Mouse (Mus musculus): ENCODE measurements at regions not wholly inside any gene's neighbourhood (a gene's known extent, or its start where the extent isn't known, plus 50 kb on each side); places are given as distances from the start of the nearest gene placed in this dataset.

DNA sequence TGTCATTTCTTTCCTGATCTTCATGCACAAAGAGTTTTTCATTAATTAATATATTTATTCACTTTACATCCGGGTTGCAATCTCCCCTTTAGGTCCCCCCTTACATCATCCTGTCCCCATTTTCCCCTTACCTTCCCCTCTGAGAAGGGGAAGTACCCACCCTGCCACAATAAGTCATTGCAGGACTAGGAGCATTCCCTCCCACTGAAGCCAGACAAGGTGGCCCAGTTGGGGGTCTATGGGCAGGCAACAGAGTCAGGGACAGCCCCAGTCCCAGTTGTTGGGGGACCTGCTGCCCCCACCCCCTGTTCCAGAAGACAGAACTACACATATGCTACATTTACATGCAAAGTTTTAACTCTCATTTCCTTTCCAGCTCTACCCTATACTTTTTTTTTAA, 267.9 kb upstream of the Prdm1 start:
- Histone ChIP-seq H3K9ac (replicated peaks) (no peak overlapping the region), H3K4me3 (replicated peaks) (no peak overlapping the region), H3K4me1 (no peaks in the 10 kb centered on the region), H3K9me3 (replicated peaks) (no peaks in the 10 kb centered on the region), H3K4me2 (no peak overlapping the region), H3K27ac (replicated peaks) (no peak overlapping the region), H3K36me3 (no peaks in the 10 kb centered on the region), H3K27me3 (replicated peaks) (no peaks in the 10 kb centered on the region)
- ATAC-seq (ENCODE audit: low FRiP score), result no peak
- WGBS, result 88% methylated on average over 1 of the region's 1 CpGs

DNA sequence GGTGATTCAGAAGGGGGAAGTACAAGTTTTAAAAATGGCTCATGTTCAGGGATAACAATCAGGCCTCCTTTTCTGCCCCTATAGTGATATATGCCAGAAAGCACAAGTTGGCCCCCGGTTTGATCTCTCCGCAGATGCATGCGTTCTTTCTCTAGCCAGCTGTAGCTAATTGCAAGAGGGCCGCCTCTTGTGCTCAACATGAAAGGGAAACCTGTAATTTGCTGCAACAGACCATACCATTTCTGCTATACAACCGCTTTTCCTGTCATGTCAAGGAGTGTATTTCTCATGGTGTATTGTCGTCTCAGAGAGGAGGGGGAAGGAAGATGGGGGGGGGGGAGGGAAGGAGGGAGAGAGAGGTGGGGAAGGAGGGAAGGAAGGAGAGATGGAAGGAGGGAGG, 257.1 kb upstream of the Prdm1 start:
- ATAC-seq (ENCODE audit: low FRiP score), result no peak
- no peak overlapping the region for H3K4me3 ChIP-seq (replicated peaks)
- H3K9me3 ChIP-seq (replicated peaks), result no peaks in the 10 kb centered on the region
- no peaks in the 10 kb centered on the region for H3K4me1 ChIP-seq
- 35% methylated on average over 6 of the region's 6 CpGs for WGBS
- H3K36me3 ChIP-seq, result no peaks in the 10 kb centered on the region
- H3K27me3 ChIP-seq (replicated peaks), result no peaks in the 10 kb centered on the region
- no peak overlapping the region for H3K27ac ChIP-seq (replicated peaks)
- H3K4me2 ChIP-seq, result no peak overlapping the region
- H3K9ac ChIP-seq (replicated peaks), result no peak overlapping the region

DNA sequence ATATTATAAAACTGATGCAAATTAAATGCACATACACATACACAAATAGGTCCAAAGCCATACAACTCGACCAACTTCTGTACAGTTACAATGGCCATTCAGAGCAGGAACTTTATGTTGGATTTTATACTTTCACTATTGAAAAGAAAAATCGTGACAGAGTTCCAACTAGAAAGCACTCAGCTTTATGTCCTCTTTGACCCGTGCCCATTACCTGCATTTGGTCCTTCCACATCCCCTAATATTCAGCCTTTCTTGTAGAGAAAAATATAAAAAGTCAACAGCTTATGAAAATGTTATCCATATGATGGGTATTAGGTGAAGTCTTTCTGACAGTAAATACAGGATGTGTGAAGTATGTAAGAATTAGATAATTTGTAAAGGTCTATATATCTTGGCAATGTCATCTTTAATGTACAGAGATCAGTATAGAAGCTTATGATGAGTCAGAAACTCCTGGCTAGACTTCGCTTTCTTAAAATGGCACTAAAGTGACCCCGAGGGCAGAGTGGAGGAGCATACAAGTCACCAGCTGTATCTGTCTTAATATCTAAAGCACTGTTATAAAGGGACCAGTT, 252.2 kb upstream of the Prdm1 start:
- Histone ChIP-seq H3K9ac (replicated peaks) (no peak overlapping the region), H3K27me3 (replicated peaks) (no peaks in the 10 kb centered on the region), H3K9me3 (replicated peaks) (no peaks in the 10 kb centered on the region), H3K4me3 (replicated peaks) (no peak overlapping the region), H3K27ac (replicated peaks) (no peak overlapping the region), H3K4me2 (no peak overlapping the region), H3K4me1 (no peaks in the 10 kb centered on the region), H3K36me3 (no peaks in the 10 kb centered on the region)
- 84% methylated on average over 5 of the region's 5 CpGs for WGBS
- no peak for ATAC-seq (ENCODE audit: low FRiP score)

DNA sequence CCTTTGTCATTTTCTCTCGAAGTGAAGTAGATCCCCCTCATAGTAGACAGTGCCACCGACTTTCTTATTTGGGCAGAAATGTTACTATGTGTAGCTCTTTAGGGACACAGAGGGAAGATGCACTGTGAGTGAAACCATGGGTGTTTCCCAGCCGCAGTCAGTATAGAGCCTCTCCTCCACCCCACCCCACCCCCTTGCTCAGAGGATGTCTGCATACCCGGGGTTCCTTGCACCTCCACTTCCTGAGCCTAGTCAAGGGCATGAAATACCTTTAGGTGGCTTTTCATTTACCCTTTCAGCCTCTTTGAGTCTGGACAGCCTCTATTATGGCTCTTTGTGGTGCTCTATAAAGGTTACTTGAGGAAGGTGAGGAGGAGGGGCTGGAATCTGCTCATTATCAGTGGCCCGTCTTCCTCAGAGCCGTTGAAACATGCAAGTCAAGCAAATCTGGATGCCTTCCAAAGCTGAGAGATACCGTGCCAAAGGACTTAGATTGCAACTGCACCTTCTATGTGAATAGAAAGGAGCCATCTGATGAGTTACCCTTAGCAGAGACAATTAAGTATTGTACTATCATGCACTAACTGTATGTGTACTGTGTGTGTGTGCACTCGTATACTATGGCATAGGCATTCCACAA, 251.4 kb upstream of the Prdm1 start:
- Histone ChIP-seq H3K36me3 (no peaks in the 10 kb centered on the region), H3K4me2 (no peak overlapping the region), H3K27ac (replicated peaks) (no peak overlapping the region), H3K4me3 (replicated peaks) (no peak overlapping the region), H3K27me3 (replicated peaks) (no peaks in the 10 kb centered on the region), H3K4me1 (no peaks in the 10 kb centered on the region), H3K9me3 (replicated peaks) (no peaks in the 10 kb centered on the region), H3K9ac (replicated peaks) (no peak overlapping the region)
- no peak for ATAC-seq (ENCODE audit: low FRiP score)
- WGBS, result 69% methylated on average over 8 of the region's 8 CpGs

DNA sequence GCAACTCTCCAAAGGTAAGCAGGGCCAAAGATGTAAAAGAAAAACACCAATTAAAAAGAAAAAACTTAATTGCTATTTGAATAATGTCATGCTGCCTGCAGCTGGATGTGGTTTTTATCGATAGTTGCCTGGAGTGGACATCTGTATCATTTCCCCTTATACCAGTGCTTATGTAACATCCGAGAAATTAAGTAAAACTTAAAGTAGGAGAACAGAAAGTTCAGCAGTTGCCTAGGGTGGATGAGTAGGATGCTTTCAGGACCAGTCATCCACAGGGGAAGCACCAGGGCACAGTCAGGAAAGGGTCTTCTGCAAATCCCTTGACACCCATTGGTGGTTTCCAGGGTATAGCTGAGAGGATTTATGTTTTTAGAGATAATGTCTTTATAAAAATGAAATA, 248.9 kb upstream of the Prdm1 start:
- Histone ChIP-seq H3K9ac (replicated peaks) (no peak overlapping the region), H3K36me3 (no peaks in the 10 kb centered on the region), H3K27ac (replicated peaks) (no peak overlapping the region), H3K27me3 (replicated peaks) (no peaks in the 10 kb centered on the region), H3K4me1 (no peaks in the 10 kb centered on the region), H3K4me2 (no peak overlapping the region), H3K4me3 (replicated peaks) (no peak overlapping the region), H3K9me3 (replicated peaks) (no peaks in the 10 kb centered on the region)
- no peak for ATAC-seq (ENCODE audit: low FRiP score)
- WGBS, result 92% methylated on average over 2 of the region's 2 CpGs

DNA sequence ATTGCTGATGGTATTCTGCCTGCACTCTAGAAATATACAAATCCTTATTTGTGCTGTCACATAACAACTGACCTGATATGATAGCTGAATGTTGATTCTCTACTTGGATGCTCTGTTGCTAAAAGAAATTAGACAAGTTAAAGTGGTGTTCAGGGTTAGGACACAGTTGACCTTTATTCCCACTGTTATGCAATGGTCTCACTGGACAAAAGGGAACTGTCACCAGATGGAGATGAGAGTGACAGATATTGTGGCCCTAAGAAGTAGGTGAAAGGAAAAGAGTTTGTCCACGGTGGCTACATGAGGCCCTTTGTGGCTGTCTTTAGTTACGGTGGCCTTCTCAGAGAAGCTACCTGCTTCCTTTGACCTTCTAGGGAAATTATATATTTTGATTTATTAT, 247.9 kb upstream of the Prdm1 start:
- Histone ChIP-seq H3K9ac (replicated peaks) (no peak overlapping the region), H3K36me3 (no peaks in the 10 kb centered on the region), H3K27ac (replicated peaks) (no peak overlapping the region), H3K4me2 (no peak overlapping the region), H3K27me3 (replicated peaks) (no peaks in the 10 kb centered on the region), H3K4me3 (replicated peaks) (no peak overlapping the region), H3K4me1 (no peaks in the 10 kb centered on the region), H3K9me3 (replicated peaks) (no peaks in the 10 kb centered on the region)
- 48% methylated on average over 2 of the region's 2 CpGs for WGBS
- ATAC-seq (ENCODE audit: low FRiP score), result no peak

DNA sequence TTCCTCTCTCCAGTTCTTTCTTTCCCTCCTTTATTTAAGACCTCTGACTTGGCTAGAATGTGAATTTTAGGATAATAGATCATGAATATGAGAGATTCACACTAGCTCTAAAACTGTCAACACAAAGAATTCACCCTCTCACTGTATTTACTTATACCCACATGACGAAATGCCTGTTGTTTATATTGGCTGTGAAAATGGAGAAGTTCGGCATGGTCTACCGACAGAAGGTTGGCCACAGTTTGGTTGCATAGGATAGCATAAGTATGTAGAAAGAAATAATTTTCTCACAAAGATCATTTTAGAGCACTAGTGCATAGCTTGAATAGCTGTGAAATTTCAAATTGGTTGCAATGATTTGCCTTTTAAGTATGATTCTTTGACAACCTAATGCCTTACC, 237.2 kb upstream of the Prdm1 start:
- ATAC-seq (ENCODE audit: low FRiP score), result no peak
- Histone ChIP-seq H3K27me3 (replicated peaks) (no peaks in the 10 kb centered on the region), H3K9me3 (replicated peaks) (no peaks in the 10 kb centered on the region), H3K9ac (replicated peaks) (no peak overlapping the region), H3K4me1 (no peaks in the 10 kb centered on the region), H3K4me3 (replicated peaks) (no peak overlapping the region), H3K36me3 (no peaks in the 10 kb centered on the region), H3K27ac (replicated peaks) (no peak overlapping the region), H3K4me2 (no peak overlapping the region)
- WGBS, result 91% methylated on average over 3 of the region's 3 CpGs

DNA sequence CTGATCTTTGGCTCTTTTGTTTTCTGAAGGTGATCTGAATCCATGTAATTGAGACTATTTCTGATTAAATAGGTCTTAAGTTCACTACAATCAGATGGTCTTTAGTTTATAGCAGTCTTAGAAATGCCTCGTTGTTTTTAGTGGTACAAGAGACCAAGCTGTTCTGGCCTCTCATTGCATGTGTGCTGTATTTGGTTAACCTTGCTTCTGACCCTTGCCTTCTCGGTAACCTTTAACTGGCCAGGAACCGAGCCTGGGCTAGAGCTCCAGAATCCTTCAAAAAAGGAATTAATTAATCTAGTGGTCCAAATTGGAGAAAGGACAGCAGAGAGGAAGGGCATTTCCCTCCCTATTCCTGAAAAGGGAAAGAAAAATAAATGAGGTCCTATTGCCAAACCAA, 234.8 kb upstream of the Prdm1 start:
- Histone ChIP-seq H3K36me3 (no peaks in the 10 kb centered on the region), H3K9ac (replicated peaks) (no peak overlapping the region), H3K27ac (replicated peaks) (no peak overlapping the region), H3K4me3 (replicated peaks) (no peak overlapping the region), H3K4me1 (no peaks in the 10 kb centered on the region), H3K9me3 (replicated peaks) (no peaks in the 10 kb centered on the region), H3K27me3 (replicated peaks) (no peaks in the 10 kb centered on the region), H3K4me2 (no peak overlapping the region)
- WGBS, result 38% methylated on average over 3 of the region's 3 CpGs
- no peak for ATAC-seq (ENCODE audit: low FRiP score)

DNA sequence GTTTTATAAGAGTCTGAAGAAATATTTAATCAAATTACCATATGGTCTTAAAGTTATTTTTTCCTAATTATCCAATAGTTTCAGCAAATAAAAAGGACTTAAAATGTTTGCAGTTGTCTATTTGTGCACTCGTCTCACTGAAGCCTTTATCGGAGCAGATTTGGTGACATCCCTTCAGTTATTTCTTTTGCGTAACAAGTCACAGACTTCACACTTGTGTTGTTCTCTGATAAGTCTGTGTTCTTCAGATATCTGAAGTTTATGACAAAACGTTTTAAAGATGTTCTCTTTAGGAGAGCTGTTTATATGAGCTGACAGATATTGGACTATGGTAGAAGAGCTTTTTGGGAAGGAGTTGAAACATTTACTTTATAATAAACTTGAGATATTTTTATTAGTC, 233.8 kb upstream of the Prdm1 start:
- H3K4me1 ChIP-seq, result no peaks in the 10 kb centered on the region
- no peaks in the 10 kb centered on the region for H3K27me3 ChIP-seq (replicated peaks)
- no peaks in the 10 kb centered on the region for H3K9me3 ChIP-seq (replicated peaks)
- H3K36me3 ChIP-seq, result no peaks in the 10 kb centered on the region
- no peak overlapping the region for H3K4me3 ChIP-seq (replicated peaks)
- WGBS, result 84% methylated on average over 4 of the region's 4 CpGs
- no peak overlapping the region for H3K4me2 ChIP-seq
- H3K27ac ChIP-seq (replicated peaks), result no peak overlapping the region
- no peak for ATAC-seq (ENCODE audit: low FRiP score)
- H3K9ac ChIP-seq (replicated peaks), result no peak overlapping the region

DNA sequence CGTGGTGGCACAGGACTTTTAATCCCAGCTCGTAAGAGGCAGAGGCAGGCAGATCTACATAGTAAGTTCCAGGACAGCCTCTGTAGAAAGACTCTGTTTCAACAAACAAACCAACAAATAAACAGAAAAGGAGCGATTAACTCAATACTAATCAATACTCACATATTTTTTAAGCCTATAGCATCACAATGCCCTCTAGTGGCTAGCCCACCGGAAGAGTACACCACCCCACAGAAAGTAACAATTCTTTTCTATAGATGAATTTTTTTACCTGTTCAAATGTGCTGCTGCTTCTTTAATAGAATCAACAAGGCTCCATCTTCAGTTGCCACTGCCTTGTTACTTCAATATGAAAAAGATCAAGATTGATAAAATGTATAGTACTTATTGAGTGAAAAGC, 233.0 kb upstream of the Prdm1 start:
- H3K36me3 ChIP-seq, result no peaks in the 10 kb centered on the region
- no peaks in the 10 kb centered on the region for H3K9me3 ChIP-seq (replicated peaks)
- H3K9ac ChIP-seq (replicated peaks), result no peak overlapping the region
- H3K27me3 ChIP-seq (replicated peaks), result no peaks in the 10 kb centered on the region
- no peak overlapping the region for H3K4me2 ChIP-seq
- no peak overlapping the region for H3K27ac ChIP-seq (replicated peaks)
- no peak overlapping the region for H3K4me3 ChIP-seq (replicated peaks)
- H3K4me1 ChIP-seq, result no peaks in the 10 kb centered on the region
- ATAC-seq (ENCODE audit: low FRiP score), result no peak
- 78% methylated on average over 4 of the region's 4 CpGs for whole genome bisulfite sequencing

DNA sequence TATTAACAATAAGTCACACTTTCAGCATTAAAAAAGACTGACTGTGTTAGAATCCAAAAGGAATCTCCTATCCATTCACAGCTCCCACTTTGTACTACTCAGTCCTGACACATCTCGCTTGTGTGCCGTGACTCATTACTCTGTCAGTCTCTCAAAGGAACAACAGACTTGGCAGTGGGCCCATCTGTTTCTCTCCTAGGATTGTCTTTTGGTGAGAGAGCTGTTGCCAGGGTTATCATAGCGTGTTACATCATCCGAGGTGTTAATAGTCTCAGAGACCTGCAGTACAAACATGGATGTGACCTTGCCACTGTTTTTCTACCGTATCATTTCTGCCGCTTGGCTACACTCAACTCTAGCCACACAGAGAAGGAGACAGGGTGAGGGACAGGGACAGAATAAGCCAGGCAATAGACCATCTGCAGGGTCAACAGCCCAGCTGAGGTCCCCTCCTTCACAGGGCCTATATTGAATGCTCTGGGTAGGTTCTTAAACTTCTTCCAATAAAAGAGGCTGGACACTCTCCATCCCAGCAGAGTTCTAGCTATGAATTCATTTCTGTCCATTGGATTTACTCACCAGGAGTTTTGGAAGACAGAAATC, 227.2 kb upstream of the Prdm1 start:
- H3K9me3 ChIP-seq (replicated peaks), result no peaks in the 10 kb centered on the region
- H3K27me3 ChIP-seq (replicated peaks), result no peaks in the 10 kb centered on the region
- H3K4me3 ChIP-seq (replicated peaks), result no peak overlapping the region
- no peak overlapping the region for H3K9ac ChIP-seq (replicated peaks)
- no peaks in the 10 kb centered on the region for H3K4me1 ChIP-seq
- H3K4me2 ChIP-seq, result no peak overlapping the region
- WGBS, result 42% methylated on average over 6 of the region's 6 CpGs
- no peak overlapping the region for H3K27ac ChIP-seq (replicated peaks)
- no peaks in the 10 kb centered on the region for H3K36me3 ChIP-seq
- no peak for ATAC-seq (ENCODE audit: low FRiP score)

DNA sequence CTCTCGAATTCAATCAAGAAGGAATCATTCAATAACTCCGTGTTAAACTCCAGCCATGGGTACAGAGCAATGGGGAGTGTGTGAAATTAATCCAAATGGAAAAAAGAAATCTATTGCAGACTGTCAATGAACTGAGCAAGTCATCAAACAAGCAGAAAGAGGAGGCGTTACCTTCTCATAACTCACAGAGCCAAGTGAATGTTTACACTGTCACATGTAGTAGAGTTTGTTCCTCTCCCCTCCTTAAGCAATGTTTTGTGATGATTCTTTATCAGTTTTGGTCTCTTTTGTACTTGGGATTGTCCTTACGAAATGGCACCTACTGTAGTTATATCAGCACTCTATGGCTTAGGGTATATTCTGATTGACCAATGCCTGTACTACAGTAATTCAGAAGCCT, 226.6 kb upstream of the Prdm1 start:
- no peak for ATAC-seq (ENCODE audit: low FRiP score)
- no peak overlapping the region for H3K4me3 ChIP-seq (replicated peaks)
- no peaks in the 10 kb centered on the region for H3K27me3 ChIP-seq (replicated peaks)
- no peak overlapping the region for H3K9ac ChIP-seq (replicated peaks)
- H3K4me1 ChIP-seq, result no peaks in the 10 kb centered on the region
- WGBS, result 55% methylated on average over 4 of the region's 4 CpGs
- H3K27ac ChIP-seq (replicated peaks), result no peak overlapping the region
- no peaks in the 10 kb centered on the region for H3K36me3 ChIP-seq
- H3K9me3 ChIP-seq (replicated peaks), result no peaks in the 10 kb centered on the region
- H3K4me2 ChIP-seq, result no peak overlapping the region

Measured in neural tube, embryonic 15.5 days (tissue).